Mouse (Mus musculus) kidney, adult 9 months (tissue): ENCODE measurements around the gene Shank2.

Experiments
- DNase-seq: peaks from one replicate; pipeline ENCODE4 v3.0.0; 2022

Gene Shank2

GRCm38 (mm10) chr7:144373059-144373458 is 371.3 kb downstream of the Shank2 start:
- DNase-seq: no peak

DNA sequence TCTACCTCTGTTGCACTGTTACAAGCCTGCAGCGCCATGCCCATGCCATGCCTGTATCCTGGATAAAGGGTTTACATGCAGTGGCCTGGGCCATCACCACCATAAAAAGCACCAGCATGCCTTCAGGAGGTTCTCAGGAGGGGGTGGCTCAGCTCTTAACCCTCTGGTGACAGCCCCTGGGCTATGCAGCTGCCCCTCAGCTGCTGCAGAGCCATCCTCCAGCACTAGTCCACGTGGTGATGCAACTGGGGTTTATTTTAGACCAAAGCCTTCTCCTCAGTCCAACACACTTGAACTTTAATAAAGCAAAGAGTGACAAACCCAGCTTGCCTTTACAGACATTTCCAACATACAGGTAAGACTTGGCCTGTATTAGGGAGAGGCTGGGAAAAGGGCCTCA is 373.8 kb downstream of the Shank2 start:
- DNase-seq: no peak

GRCm38 (mm10) chr7:144378254-144378653 is 376.5 kb downstream of the Shank2 start:
- DNase-seq: no peak

GRCm38 (mm10) chr7:144379243-144379884 is 377.6 kb downstream of the Shank2 start:
- DNase-seq: no peak

- DNase-seq: no peak
These were observed 379.9 kb downstream of the Shank2 start for GRCm38 (mm10) chr7:144381588-144381987.

DNA sequence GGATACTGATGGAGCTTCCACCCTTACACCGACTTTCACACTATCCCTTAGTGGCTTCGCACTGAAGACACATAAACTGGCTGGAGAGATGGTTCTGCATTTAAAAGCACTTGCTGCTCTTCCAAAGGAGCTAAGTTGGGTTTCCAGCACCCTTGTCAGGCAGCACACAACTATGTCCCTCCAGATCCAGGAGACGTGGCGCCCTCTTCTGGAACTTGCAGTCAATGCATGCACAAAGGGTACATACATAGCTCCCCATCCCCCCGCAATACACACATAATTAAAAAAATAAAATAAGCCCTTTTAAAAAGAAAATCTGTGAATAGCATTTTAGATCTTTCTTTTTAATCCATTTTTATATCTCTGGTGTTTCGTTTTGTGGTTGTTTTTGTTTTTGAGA is 385.8 kb downstream of the Shank2 start:
- no peak for DNase-seq

GRCm38 (mm10) chr7:144389704-144390103 is 388.0 kb downstream of the Shank2 start:
- no peak for DNase-seq

- no peak for DNase-seq
These were observed 388.9 kb downstream of the Shank2 start for GRCm38 (mm10) chr7:144390676-144391075.

GRCm38 (mm10) chr7:144391727-144392126 is 390.0 kb downstream of the Shank2 start:
- DNase-seq: no peak

GRCm38 (mm10) chr7:144402492-144402891 is 400.8 kb downstream of the Shank2 start:
- DNase-seq: no peak

- no peak for DNase-seq
These were observed 405.9 kb downstream of the Shank2 start for GRCm38 (mm10) chr7:144407675-144408074.

DNA sequence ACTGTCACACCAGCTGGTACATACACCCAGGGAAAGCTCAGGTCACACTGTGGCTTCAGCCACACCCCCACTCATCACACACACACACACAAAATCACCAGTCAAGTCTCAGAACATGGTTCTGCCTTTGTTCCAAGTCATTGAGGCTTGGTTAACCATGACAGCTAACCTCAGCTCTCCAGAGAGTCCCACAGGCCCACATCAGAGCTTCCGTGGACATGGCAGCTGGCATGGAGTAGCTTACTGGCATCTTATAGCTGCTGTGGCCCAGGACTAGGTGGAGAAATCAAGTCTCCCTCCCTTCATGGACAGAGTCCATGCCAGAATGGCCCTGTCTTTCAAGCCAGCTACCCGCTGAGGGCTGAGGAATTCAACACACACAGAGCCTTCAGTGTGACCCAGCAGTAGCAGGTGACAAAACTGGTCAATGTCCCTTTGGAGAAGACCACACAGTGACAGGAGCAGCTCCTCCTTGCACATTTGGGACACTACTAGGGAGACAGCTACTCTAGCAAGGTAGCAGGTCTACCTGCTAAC is 406.8 kb downstream of the Shank2 start:
- no peak for DNase-seq

DNA sequence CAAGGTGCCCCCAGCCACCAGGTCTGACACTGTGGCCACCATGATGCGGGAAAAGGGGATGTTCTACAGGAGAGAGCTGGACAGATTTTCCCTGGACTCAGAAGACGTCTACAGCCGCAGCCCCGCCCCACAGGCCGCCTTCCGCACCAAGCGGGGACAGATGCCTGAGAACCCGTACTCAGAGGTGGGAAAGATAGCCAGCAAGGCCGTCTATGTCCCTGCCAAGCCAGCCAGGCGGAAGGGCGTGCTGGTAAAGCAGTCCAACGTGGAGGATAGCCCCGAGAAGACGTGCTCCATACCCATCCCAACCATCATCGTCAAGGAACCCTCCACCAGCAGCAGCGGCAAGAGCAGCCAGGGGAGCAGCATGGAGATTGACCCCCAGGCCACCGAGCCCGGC is 408.0 kb downstream of the Shank2 start:
- no peak for DNase-seq

- DNase-seq: no peak
These were observed 410.5 kb downstream of the Shank2 start for GRCm38 (mm10) chr7:144411967-144412906.

DNA sequence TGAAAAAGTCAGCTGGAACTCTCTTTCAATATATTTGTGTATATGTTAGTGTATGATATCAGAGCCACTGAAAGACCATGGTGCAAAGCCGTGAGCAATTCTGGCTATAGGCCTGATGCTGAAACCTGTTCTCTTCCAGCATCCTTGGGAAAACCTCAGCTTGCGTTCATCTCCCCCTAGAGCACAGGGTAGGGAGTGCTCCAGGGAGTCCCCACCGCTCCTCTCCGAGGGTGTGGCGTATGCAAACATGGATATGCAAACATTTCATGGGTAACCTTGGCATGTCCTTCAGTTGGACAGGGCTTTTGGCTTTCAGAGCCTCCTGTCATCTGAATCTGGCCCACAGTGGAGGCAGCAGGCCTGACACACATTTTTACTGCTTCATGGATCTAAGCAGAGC is 412.9 kb downstream of the Shank2 start:
- DNase-seq: no peak

- peak; percentile 56 for DNase-seq
These were observed 414.1 kb downstream of the Shank2 start for GRCm38 (mm10) chr7:144415795-144416194.

- no peak for DNase-seq
These were observed 415.5 kb downstream of the Shank2 start for GRCm38 (mm10) chr7:144417234-144417633.

DNA sequence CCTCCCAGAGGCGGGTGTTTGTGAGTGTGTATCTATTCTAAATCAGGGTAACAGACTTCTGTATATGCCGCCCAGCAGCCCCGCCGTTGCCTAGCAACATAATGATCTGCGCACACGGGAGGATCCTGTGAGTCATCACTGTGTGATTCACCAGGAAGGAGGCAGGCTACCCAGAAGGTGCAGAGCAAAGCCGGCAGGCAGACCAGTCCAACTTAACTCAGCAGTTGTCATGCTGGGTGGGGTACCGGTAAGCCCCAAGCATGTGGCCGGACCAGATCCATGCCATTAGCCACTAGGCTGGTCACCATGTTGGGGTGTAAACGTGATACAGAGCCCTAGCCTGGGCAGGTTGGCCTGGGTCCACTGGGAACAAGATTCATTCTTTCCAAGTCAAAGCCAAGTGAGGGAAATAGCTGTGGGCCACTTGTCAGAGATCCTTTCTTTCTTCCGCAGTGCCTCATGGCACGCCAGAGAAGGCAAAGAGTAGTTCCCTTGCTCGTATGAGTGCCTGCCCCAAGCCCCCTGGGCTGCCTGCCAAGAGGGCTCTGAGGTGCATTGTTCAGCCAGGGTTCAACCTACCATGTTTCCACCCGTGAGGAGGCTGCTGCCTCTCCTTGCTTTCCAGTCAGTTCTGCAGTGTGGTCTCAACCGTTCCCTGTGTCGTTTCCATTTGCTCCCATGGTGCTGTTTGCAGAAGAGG is 416.1 kb downstream of the Shank2 start:
- no peak for DNase-seq

DNA sequence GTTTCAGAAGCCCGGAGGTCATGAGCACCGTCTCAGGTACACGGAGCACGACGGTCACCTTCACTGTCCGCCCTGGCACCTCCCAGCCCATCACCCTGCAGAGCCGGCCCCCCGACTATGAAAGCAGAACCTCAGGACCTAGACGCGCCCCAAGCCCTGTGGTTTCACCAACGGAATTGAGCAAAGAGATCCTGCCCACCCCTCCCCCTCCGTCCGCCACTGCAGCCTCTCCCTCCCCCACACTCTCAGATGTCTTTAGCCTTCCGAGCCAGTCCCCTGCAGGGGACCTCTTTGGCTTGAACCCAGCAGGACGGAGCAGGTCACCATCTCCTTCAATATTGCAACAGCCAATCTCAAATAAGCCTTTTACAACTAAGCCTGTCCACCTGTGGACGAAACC is 418.8 kb downstream of the Shank2 start:
- no peak for DNase-seq

- no peak for DNase-seq
These were observed 419.8 kb downstream of the Shank2 start for GRCm38 (mm10) chr7:144421478-144421877.

- DNase-seq: peak; percentile 43
These were observed 424.2 kb downstream of the Shank2 start for GRCm38 (mm10) chr7:144425953-144426352.

- DNase-seq: peak; percentile 34
These were observed 424.9 kb downstream of the Shank2 start for GRCm38 (mm10) chr7:144426594-144426993.

- DNase-seq: no peak
These were observed 425.7 kb downstream of the Shank2 start for GRCm38 (mm10) chr7:144427460-144427859.
